Mouse (Mus musculus): Measurements from ENCODE around the gene Atg7.

Atg7 gene

GRCm38 (mm10) chr6:114817948-114818347 lies 175.1 kb downstream of the Atg7 start:
- no peak for DNase-seq (ENCODE audit: low spot score in 2 of 2)

- no peak for DNase-seq (ENCODE audit: low spot score in 2 of 2)
These were observed 175.6 kb downstream of the Atg7 start for GRCm38 (mm10) chr6:114818471-114818870.

- no peak for DNase-seq (ENCODE audit: low spot score in 2 of 2)
These were observed 177.1 kb downstream of the Atg7 start for GRCm38 (mm10) chr6:114819971-114820481.

GRCm38 (mm10) chr6:114821646-114822045 lies 178.7 kb downstream of the Atg7 start:
- no peak for DNase-seq (ENCODE audit: low spot score in 2 of 2)

GRCm38 (mm10) chr6:114826889-114827288 lies 184.0 kb downstream of the Atg7 start:
- no peak for DNase-seq (ENCODE audit: low spot score in 2 of 2)

- no peak for DNase-seq (ENCODE audit: low spot score in 2 of 2)
These were observed 187.0 kb downstream of the Atg7 start for GRCm38 (mm10) chr6:114829660-114830438.

- no peak for DNase-seq (ENCODE audit: low spot score in 2 of 2)
These were observed 188.9 kb downstream of the Atg7 start for GRCm38 (mm10) chr6:114831807-114832206.

GRCm38 (mm10) chr6:114833058-114833685 lies 190.3 kb downstream of the Atg7 start:
- no peak for DNase-seq (ENCODE audit: low spot score in 2 of 2)

- DNase-seq (ENCODE audit: low spot score in 2 of 2), result no peak
These were observed 191.0 kb downstream of the Atg7 start for GRCm38 (mm10) chr6:114833791-114834346.

GRCm38 (mm10) chr6:114835344-114835743 lies 192.4 kb downstream of the Atg7 start:
- no peak for DNase-seq (ENCODE audit: low spot score in 2 of 2)

GRCm38 (mm10) chr6:114835752-114836151 lies 192.9 kb downstream of the Atg7 start:
- DNase-seq (ENCODE audit: low spot score in 2 of 2), result no peak

GRCm38 (mm10) chr6:114836433-114836832 lies 193.5 kb downstream of the Atg7 start:
- no peak for DNase-seq (ENCODE audit: low spot score in 2 of 2)

- DNase-seq (ENCODE audit: low spot score in 2 of 2), result no peak
These were observed 196.0 kb downstream of the Atg7 start for GRCm38 (mm10) chr6:114838872-114839271.

- no peak for DNase-seq (ENCODE audit: low spot score in 2 of 2)
These were observed 197.1 kb downstream of the Atg7 start for GRCm38 (mm10) chr6:114840012-114840411.

GRCm38 (mm10) chr6:114842131-114842530 lies 199.2 kb downstream of the Atg7 start:
- no peak for DNase-seq (ENCODE audit: low spot score in 2 of 2)

- DNase-seq (ENCODE audit: low spot score in 2 of 2), result no peak
These were observed 200.0 kb downstream of the Atg7 start for GRCm38 (mm10) chr6:114842863-114843262.

- no peak for DNase-seq (ENCODE audit: low spot score in 2 of 2)
These were observed 203.4 kb downstream of the Atg7 start for GRCm38 (mm10) chr6:114846153-114846772.

GRCm38 (mm10) chr6:114847582-114848174 lies 204.8 kb downstream of the Atg7 start:
- no peak for DNase-seq (ENCODE audit: low spot score in 2 of 2)

GRCm38 (mm10) chr6:114848761-114849160 lies 205.9 kb downstream of the Atg7 start:
- DNase-seq (ENCODE audit: low spot score in 2 of 2), result no peak

GRCm38 (mm10) chr6:114849787-114850186 lies 206.9 kb downstream of the Atg7 start:
- DNase-seq (ENCODE audit: low spot score in 2 of 2), result no peak

- no peak for DNase-seq (ENCODE audit: low spot score in 2 of 2)
These were observed 208.8 kb downstream of the Atg7 start for GRCm38 (mm10) chr6:114851688-114852087.

- no peak for DNase-seq (ENCODE audit: low spot score in 2 of 2)
These were observed 209.8 kb downstream of the Atg7 start for GRCm38 (mm10) chr6:114852739-114853138.

All from left cerebral cortex, adult 9 months (tissue).